Mouse (Mus musculus) thymus, adult 2 months (tissue): ENCODE results near the gene Plppr2. TPM values are rescaled to one million over a fixed set of nuclear protein-coding genes. Genes with fewer than 3 reads are reported as not detected.

Experiments used
- DNase-seq: peaks from one replicate; pipeline ENCODE4 v3.0.0; 2021
- H3K27ac ChIP-seq: fragments of 200-500 bp; 2 replicates; pipeline ENCODE4 v1.5.1; 2012; ENCODE audit warnings: low read length, control low read depth; ENCODE audit not compliant: control insufficient read depth, insufficient read depth
- H3K27me3 ChIP-seq: fragments of 200-500 bp; 2 replicates; pipeline ENCODE4 v1.6.1; 2012; ENCODE audit warnings: mild to moderate bottlenecking, low read length, moderate library complexity, mixed read lengths; ENCODE audit not compliant: control insufficient read depth, insufficient read depth
- H3K36me3 ChIP-seq: fragments of 200-500 bp; 2 replicates; pipeline ENCODE4 v1.6.1; 2012; ENCODE audit warnings: mild to moderate bottlenecking, low read length, moderate library complexity; ENCODE audit not compliant: control insufficient read depth, insufficient read depth
- H3K4me1 ChIP-seq: fragments of 200-500 bp; replicated peaks from 2 replicates; pipeline ENCODE4 v1.6.1; 2012; ENCODE audit warnings: low read length; ENCODE audit not compliant: control insufficient read depth, insufficient read depth
- H3K4me3 ChIP-seq: fragments of 200-500 bp; 2 replicates; pipeline ENCODE4 v1.5.1; 2012; ENCODE audit warnings: mild to moderate bottlenecking, low read length, control low read depth, moderate library complexity; ENCODE audit not compliant: control insufficient read depth, insufficient read depth
- CTCF ChIP-seq: fragments of 200-500 bp; IDR thresholded peaks from 2 replicates; pipeline ENCODE4 v1.5.1; 2012; ENCODE audit warnings: mild to moderate bottlenecking, control low read depth, low read length, moderate library complexity, borderline replicate concordance; ENCODE audit not compliant: control insufficient read depth, poor library complexity, insufficient read depth; ENCODE audit errors: extremely low read depth
- POLR2A ChIP-seq: fragments of 200-500 bp; IDR thresholded peaks from 2 replicates; pipeline ENCODE4 v1.6.1; 2012; ENCODE audit warnings: mild to moderate bottlenecking, low read length, control low read depth, moderate library complexity; ENCODE audit not compliant: control insufficient read depth, poor library complexity, insufficient read depth; ENCODE audit errors: extremely low read depth
- WGBS: fragments of 180-500 bp; shearing (Covaris S2); methylation state at CpG from one replicate; pipeline ENCODE4 v1.1.7; 2018; 5-methylcytosine and 5-hydroxymethylcytosine counted together
- polyA plus RNA-seq: library from polyadenylated mRNA; depleted of rRNA; stranded (reverse); fragments of >200 nt; gene quantifications from 2 replicates; pipeline ENCODE4 v1.2.3, GENCODE M21; 2012

Plppr2 gene
- polyA plus RNA-seq, 1 experiment, result 5.5 TPM

DNA sequence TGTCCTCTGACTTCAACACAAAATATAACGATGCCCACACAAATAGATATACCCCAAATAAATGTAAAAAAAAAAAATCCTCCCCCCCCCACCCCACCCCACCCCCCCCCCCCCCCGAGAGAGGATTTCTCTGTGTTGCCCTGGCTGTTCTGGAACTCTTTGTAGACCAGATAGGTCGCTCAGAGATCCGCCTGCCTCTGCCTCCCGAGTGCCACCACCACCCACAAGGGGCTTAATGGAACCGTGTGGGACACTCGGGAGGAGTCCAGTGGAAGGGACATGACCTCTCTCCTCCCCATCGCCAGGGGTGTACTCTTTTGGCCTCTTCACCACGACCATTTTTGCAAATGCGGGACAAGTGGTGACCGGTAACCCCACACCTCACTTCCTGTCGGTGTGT lies 6.2 kb downstream of the Plppr2 start:
- DNase-seq, result no peak
- no peak overlapping the region for H3K4me3 ChIP-seq
- H3K4me1 ChIP-seq, result peaks cover 6% of the 10 kb centered on the region; the same call in 1 of the 2 replicates
- no peak for TF ChIP-seq POLR2A
- TF ChIP-seq CTCF, result no peak
- H3K27ac ChIP-seq, result no peak overlapping the region
- WGBS, result 87% methylated on average over 12 of the region's 12 CpGs
- H3K36me3 ChIP-seq, result no peaks in the 10 kb centered on the region
- H3K27me3 ChIP-seq, result peaks cover 2% of the 10 kb centered on the region; the same call in 1 of the 2 replicates

DNA sequence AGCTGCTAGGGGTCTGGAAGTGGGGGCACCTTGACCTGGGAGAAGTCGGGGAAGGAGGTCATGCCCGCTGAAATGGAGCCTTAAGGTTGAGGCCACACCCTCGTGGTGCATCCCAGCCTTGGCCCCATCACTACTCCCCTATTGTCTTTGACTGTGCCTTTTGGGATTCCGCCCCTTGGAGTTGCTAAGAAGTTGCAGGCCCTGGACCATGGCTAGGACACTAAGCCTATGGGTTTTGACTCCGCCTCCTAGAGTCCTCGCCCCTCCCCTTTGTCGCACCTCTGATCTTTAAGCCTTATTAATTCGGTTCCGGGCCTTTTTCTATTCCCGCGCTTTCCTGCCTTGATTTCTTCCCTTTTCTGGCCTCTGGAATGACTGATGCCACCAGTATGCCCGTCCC lies 6.8 kb downstream of the Plppr2 start:
- H3K4me1 ChIP-seq, result peaks cover 6% of the 10 kb centered on the region; the same call in 1 of the 2 replicates
- no peaks in the 10 kb centered on the region for H3K36me3 ChIP-seq
- H3K27ac ChIP-seq, result no peak overlapping the region
- H3K27me3 ChIP-seq, result peaks cover 2% of the 10 kb centered on the region; the same call in 1 of the 2 replicates
- 75% methylated on average over 12 of the region's 12 CpGs for WGBS
- DNase-seq, result no peak
- TF ChIP-seq CTCF (no peak), POLR2A (no peak)
- no peak overlapping the region for H3K4me3 ChIP-seq

DNA sequence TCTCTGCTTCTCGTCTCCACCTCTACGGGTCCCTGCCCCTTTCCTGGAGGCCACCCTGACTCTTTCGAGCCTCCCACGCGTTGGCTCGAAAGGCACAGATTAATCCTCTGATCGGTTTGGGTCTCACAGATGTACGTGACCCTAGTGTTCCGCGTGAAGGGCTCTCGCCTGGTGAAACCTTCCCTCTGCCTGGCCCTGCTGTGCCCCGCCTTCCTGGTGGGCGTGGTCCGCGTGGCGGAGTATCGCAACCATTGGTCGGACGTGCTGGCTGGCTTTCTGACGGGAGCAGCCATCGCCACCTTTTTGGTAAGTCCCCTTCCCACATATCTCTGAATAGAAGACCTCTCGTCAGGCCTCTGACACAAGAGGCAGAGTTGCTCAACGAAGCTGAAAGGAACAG lies 7.4 kb downstream of the Plppr2 start:
- DNase-seq, result no peak
- H3K4me3 ChIP-seq, result no peak overlapping the region
- H3K27me3 ChIP-seq, result peaks cover 2% of the 10 kb centered on the region; the same call in 1 of the 2 replicates
- no peak for TF ChIP-seq POLR2A
- no peak for TF ChIP-seq CTCF
- 63% methylated on average over 23 of the region's 23 CpGs for WGBS
- H3K36me3 ChIP-seq, result no peaks in the 10 kb centered on the region
- H3K27ac ChIP-seq, result no peak overlapping the region
- peaks cover 6% of the 10 kb centered on the region; the same call in 1 of the 2 replicates for H3K4me1 ChIP-seq

GRCm38 (mm10) chr9:21947540-21948130 lies 10.8 kb downstream of the Plppr2 start:
- no peak overlapping the region for H3K4me3 ChIP-seq
- H3K36me3 ChIP-seq, result no peaks in the 10 kb centered on the region
- TF ChIP-seq CTCF, result no peak
- TF ChIP-seq POLR2A, result no peak
- DNase-seq, result no peak
- peaks cover 6% of the 10 kb centered on the region; the same call in 1 of the 2 replicates for H3K4me1 ChIP-seq
- no peak overlapping the region for H3K27ac ChIP-seq
- WGBS, result 3% methylated on average over 28 of the region's 28 CpGs
- H3K27me3 ChIP-seq, result peaks cover 2% of the 10 kb centered on the region; the same call in 1 of the 2 replicates

DNA sequence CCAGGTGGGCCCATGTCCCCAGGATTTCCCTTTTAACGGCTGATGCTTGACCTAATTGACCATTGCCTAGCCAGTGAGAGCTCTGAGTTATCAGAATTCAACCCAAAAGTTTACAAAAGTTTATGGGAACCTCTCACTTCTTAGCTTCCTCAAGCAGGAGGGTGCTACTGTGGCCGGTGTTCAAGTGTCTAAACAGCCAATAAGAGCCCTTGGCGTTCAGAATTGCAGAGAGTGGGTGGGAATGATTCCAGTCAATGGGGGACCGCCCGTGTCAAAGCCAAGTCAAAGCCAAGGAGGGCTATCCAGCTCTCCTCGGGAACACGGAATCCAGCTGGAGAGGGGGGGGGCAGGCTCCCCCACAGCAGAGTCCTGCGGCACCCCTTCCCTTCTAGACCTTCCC lies 11.3 kb downstream of the Plppr2 start:
- H3K27me3 ChIP-seq, result peaks cover 2% of the 10 kb centered on the region; the same call in 1 of the 2 replicates
- H3K4me1 ChIP-seq, result peaks cover 6% of the 10 kb centered on the region; the same call in 1 of the 2 replicates
- TF ChIP-seq CTCF (no peak), POLR2A (no peak)
- no peak overlapping the region for H3K4me3 ChIP-seq
- no peak for DNase-seq
- no peak overlapping the region for H3K27ac ChIP-seq
- H3K36me3 ChIP-seq, result no peaks in the 10 kb centered on the region
- whole genome bisulfite sequencing, result 54% methylated on average over 8 of the region's 8 CpGs

DNA sequence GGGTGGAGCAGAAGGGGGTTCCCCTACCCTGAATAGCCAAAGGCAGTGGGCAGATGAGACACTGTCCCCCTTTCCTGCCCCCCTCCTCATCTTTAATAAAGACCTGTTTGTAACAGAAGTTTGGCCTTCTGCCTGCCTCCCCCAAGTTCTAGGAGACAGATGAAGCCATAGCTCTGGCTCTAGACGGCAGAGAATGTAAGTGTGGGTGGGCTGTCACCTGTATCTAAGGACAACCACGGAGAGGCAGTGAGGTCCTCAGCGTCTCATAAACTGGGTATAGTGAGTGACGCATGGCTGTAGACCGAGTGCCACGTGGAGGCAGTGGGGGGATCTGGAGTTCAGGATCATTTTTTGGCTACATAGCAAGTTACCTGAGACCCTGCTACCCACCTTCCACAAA lies 12.0 kb downstream of the Plppr2 start:
- H3K4me3 ChIP-seq, result no peak overlapping the region
- no peak for TF ChIP-seq POLR2A
- TF ChIP-seq CTCF, result no peak
- no peak overlapping the region for H3K27ac ChIP-seq
- DNase-seq, result no peak
- H3K36me3 ChIP-seq, result no peaks in the 10 kb centered on the region
- peaks cover 6% of the 10 kb centered on the region; the same call in 1 of the 2 replicates for H3K4me1 ChIP-seq
- 70% methylated on average over 6 of the region's 6 CpGs for WGBS
- H3K27me3 ChIP-seq, result peaks cover 2% of the 10 kb centered on the region; the same call in 1 of the 2 replicates
